Mouse (Mus musculus) fat pad, adult 2 months (tissue): ENCODE results near the gene Plxdc1.
A peak's percentile ranks its signal among the peaks of the same experiment; 100 is the strongest.

Source experiments
- DNase-seq: peaks from one replicate; pipeline ENCODE4 v3.0.0-alpha.2; 2011; ENCODE audit warnings: low read depth, low spot score; ENCODE audit errors: extremely low read depth

The Plxdc1 gene

GRCm38 (mm10) chr11:97924217-97924616 lies 62.0 kb downstream of the Plxdc1 start:
- DNase-seq = no peak

- DNase-seq = no peak
These were observed 62.6 kb downstream of the Plxdc1 start for GRCm38 (mm10) chr11:97923639-97924038.

GRCm38 (mm10) chr11:97915974-97916503 lies 70.2 kb downstream of the Plxdc1 start:
- DNase-seq = no peak

- no peak for DNase-seq
These were observed 70.8 kb downstream of the Plxdc1 start for GRCm38 (mm10) chr11:97915471-97915870.

GRCm38 (mm10) chr11:97913111-97913510 lies 73.1 kb downstream of the Plxdc1 start:
- no peak for DNase-seq

GRCm38 (mm10) chr11:97908634-97909348 lies 77.5 kb downstream of the Plxdc1 start:
- no peak for DNase-seq

GRCm38 (mm10) chr11:97907935-97908334 lies 78.3 kb downstream of the Plxdc1 start:
- no peak for DNase-seq

- no peak for DNase-seq
These were observed 79.3 kb downstream of the Plxdc1 start for GRCm38 (mm10) chr11:97906905-97907304.

GRCm38 (mm10) chr11:97905941-97906340 lies 80.3 kb downstream of the Plxdc1 start:
- no peak for DNase-seq

GRCm38 (mm10) chr11:97905540-97905939 lies 80.7 kb downstream of the Plxdc1 start:
- no peak for DNase-seq

- DNase-seq = no peak
These were observed 81.4 kb downstream of the Plxdc1 start for GRCm38 (mm10) chr11:97904801-97905200.

GRCm38 (mm10) chr11:97901806-97902205 lies 84.4 kb downstream of the Plxdc1 start:
- no peak for DNase-seq

GRCm38 (mm10) chr11:97899822-97900221 lies 86.4 kb downstream of the Plxdc1 start:
- DNase-seq = peak; percentile 14

- DNase-seq = no peak
These were observed 88.6 kb downstream of the Plxdc1 start for GRCm38 (mm10) chr11:97897568-97898185.

GRCm38 (mm10) chr11:97896655-97897054 lies 89.6 kb downstream of the Plxdc1 start:
- DNase-seq = no peak

- DNase-seq = no peak
These were observed 94.4 kb downstream of the Plxdc1 start for GRCm38 (mm10) chr11:97891821-97892220.

GRCm38 (mm10) chr11:97885296-97885915 lies 100.8 kb downstream of the Plxdc1 start:
- DNase-seq = no peak

GRCm38 (mm10) chr11:97884601-97885185 lies 101.6 kb downstream of the Plxdc1 start:
- no peak for DNase-seq

GRCm38 (mm10) chr11:97883918-97884600 lies 102.2 kb downstream of the Plxdc1 start, which contains the start of gene Fbxo47:
TSS of gene Fbxo47 (minus strand) at chr11:97884154.
- peak; percentile 76 for DNase-seq

GRCm38 (mm10) chr11:97883542-97883917 lies 102.7 kb downstream of the Plxdc1 start:
- DNase-seq = peak; percentile 18

GRCm38 (mm10) chr11:97880362-97880761 lies 105.9 kb downstream of the Plxdc1 start:
- no peak for DNase-seq
